Mouse (Mus musculus): ENCODE results near the gene Olfr1251.
"Not testable (repeated sequence)": the region's sequence is repeated elsewhere in the genome, so short reads cannot be mapped to it uniquely, and the experiment has no call there.

Olfr1251 gene

GRCm38 (mm10) chr2:89671836-89672235 lies at the start of gene Olfr1251:
Gene Olfr1251, minus strand, starts transcription at chr2:89671936.
- DNase-seq: no peak

GRCm38 (mm10) chr2:89691980-89692379 lies 20.2 kb upstream of the Olfr1251 start:
- no peak for DNase-seq

- DNase-seq: no peak
Observed at GRCm38 (mm10) chr2:89661367-89661766, 10.4 kb downstream of the Olfr1251 start, which contains the start of gene Olfr1250. Gene Olfr1250, minus strand, starts transcription at chr2:89661467.

GRCm38 (mm10) chr2:89634883-89635282 lies 36.9 kb downstream of the Olfr1251 start, which contains the start of gene Olfr1249:
Gene Olfr1249, minus strand, starts transcription at chr2:89634983.
- DNase-seq: no peak

- not testable (repeated sequence) for DNase-seq
Observed at GRCm38 (mm10) chr2:89618145-89618544, 53.6 kb downstream of the Olfr1251 start, which contains the start of gene Olfr1248. Gene Olfr1248, minus strand, starts transcription at chr2:89618245.

Data from right cerebral cortex, postnatal 4 days (tissue).